Mouse (Mus musculus) hindbrain, embryonic 14.5 days (tissue): ENCODE results near the gene Dao. TPM values are rescaled to one million over a fixed set of nuclear protein-coding genes. Genes with fewer than 3 reads are reported as not detected.

Source experiments
- ATAC-seq: fragments of 200-750 bp; cut with Nextera tagmentation; 2 replicates; pipeline ENCODE4 v1.8.0; 2017; ENCODE audit warnings: moderate number of reproducible peaks, mild to moderate bottlenecking, moderate TSS enrichment, moderate library complexity; ENCODE audit not compliant: low FRiP score
- DNase-seq: peaks from one replicate; pipeline ENCODE4 v3.0.0-alpha.2; 2015; ENCODE audit warnings: low spot score
- H3K27ac ChIP-seq: fragments of 300-500 bp; sonication (generic); 2 replicates; pipeline ENCODE4 v1.5.1; 2014; ENCODE audit warnings: mild to moderate bottlenecking, moderate library complexity
- H3K27me3 ChIP-seq: fragments of 300-500 bp; sonication (generic); 2 replicates; pipeline ENCODE4 v1.6.1; 2014; ENCODE audit warnings: mild to moderate bottlenecking, low read length, mixed read lengths; ENCODE audit not compliant: control insufficient read depth, insufficient read depth
- H3K36me3 ChIP-seq: fragments of 300-500 bp; sonication (generic); replicated peaks from 2 replicates; pipeline ENCODE4 v1.6.1; 2014; ENCODE audit not compliant: control insufficient read depth, insufficient read depth
- H3K4me1 ChIP-seq: fragments of 300-500 bp; sonication (generic); replicated peaks from 2 replicates; pipeline ENCODE4 v1.6.1; 2014; ENCODE audit warnings: antibody characterized with exemption, low read length, mixed read lengths; ENCODE audit not compliant: control insufficient read depth, insufficient read depth
- H3K4me2 ChIP-seq: fragments of 300-500 bp; sonication (generic); replicated peaks from 2 replicates; pipeline ENCODE4 v1.6.1; 2014; ENCODE audit warnings: mild to moderate bottlenecking, moderate library complexity
- H3K4me3 ChIP-seq: fragments of 300-500 bp; sonication (generic); replicated peaks from 2 replicates; pipeline ENCODE4 v1.5.1; 2014; ENCODE audit warnings: mild to moderate bottlenecking, low read length
- H3K9ac ChIP-seq: fragments of 300-500 bp; sonication (generic); 2 replicates; pipeline ENCODE4 v1.6.1; 2014
- H3K9me3 ChIP-seq: fragments of 300-500 bp; sonication (generic); 2 replicates; pipeline ENCODE4 v1.6.1; 2016; ENCODE audit warnings: low read length; ENCODE audit not compliant: control insufficient read depth
- WGBS: fragments of 180-500 bp; shearing (Covaris S2); extraction: QIAGEN DNeasy Blood & Tissue Kit; methylation state at CpG from one replicate; pipeline ENCODE4 v1.1.7; 2014; 5-methylcytosine and 5-hydroxymethylcytosine counted together
- polyA plus RNA-seq: library from polyadenylated mRNA; unstranded; fragments of >200 nt; fragmentation: Nextera tagmentation; extraction: Ambion mirVana; gene quantifications from 2 replicates; pipeline ENCODE4 v1.2.1, GENCODE M21; 2014

The Dao gene
- polyA plus RNA-seq, 1 experiment from 2014 or later, result not detected

- Histone ChIP-seq H3K9me3 (no peaks in the 10 kb centered on the region), H3K36me3 (peaks cover 17% of the 10 kb centered on the region), H3K4me1 (no peaks in the 10 kb centered on the region), H3K27ac (no peak overlapping the region), H3K4me2 (no peak overlapping the region), H3K9ac (no peak overlapping the region), H3K4me3 (no peak overlapping the region), H3K27me3 (no peaks in the 10 kb centered on the region)
- WGBS, result 84% methylated on average over 9 of the region's 9 CpGs
- ATAC-seq (no peak), DNase-seq (no peak)
Measured at GRCm38 (mm10) chr5:114067543-114067942, 64.0 kb downstream of the Dao start.

- Histone ChIP-seq H3K4me1 (no peaks in the 10 kb centered on the region), H3K27me3 (no peaks in the 10 kb centered on the region), H3K9me3 (no peaks in the 10 kb centered on the region), H3K27ac (no peak overlapping the region), H3K36me3 (peaks cover 12% of the 10 kb centered on the region), H3K4me3 (no peak overlapping the region), H3K4me2 (no peak overlapping the region), H3K9ac (no peak overlapping the region)
- WGBS, result 79% methylated on average over 9 of the region's 9 CpGs
- DNase-seq (no peak), ATAC-seq (no peak)
Measured at GRCm38 (mm10) chr5:114067982-114068381, 64.5 kb downstream of the Dao start.

- WGBS, result 93% methylated on average over 4 of the region's 4 CpGs
- DNase-seq (no peak), ATAC-seq (no peak)
- Histone ChIP-seq H3K36me3 (no peaks in the 10 kb centered on the region), H3K4me2 (no peak overlapping the region), H3K9me3 (no peaks in the 10 kb centered on the region), H3K4me3 (no peak overlapping the region), H3K27me3 (no peaks in the 10 kb centered on the region), H3K9ac (no peak overlapping the region), H3K4me1 (no peaks in the 10 kb centered on the region), H3K27ac (no peak overlapping the region)
Measured at GRCm38 (mm10) chr5:114070858-114071257, 67.4 kb downstream of the Dao start.

GRCm38 (mm10) chr5:114072262-114072661 lies 68.8 kb downstream of the Dao start:
- DNase-seq, result no peak
- H3K27ac ChIP-seq, result no peak overlapping the region
- ATAC-seq, result no peak
- H3K4me3 ChIP-seq, result no peak overlapping the region
- H3K9ac ChIP-seq, result no peak overlapping the region
- no peaks in the 10 kb centered on the region for H3K27me3 ChIP-seq
- H3K9me3 ChIP-seq, result no peaks in the 10 kb centered on the region
- no peaks in the 10 kb centered on the region for H3K4me1 ChIP-seq
- H3K36me3 ChIP-seq, result no peaks in the 10 kb centered on the region
- 41% methylated on average over 2 of the region's 2 CpGs for WGBS
- no peak overlapping the region for H3K4me2 ChIP-seq

Other genes with a start within 250 kb of the Dao start
- gene Sart3, start 231.2 kb upstream of the Dao start, polyA plus RNA-seq, result 33.0 and 37.1 TPM in 2 replicates
- gene Iscu, start 231.0 kb upstream of the Dao start, polyA plus RNA-seq, result 81.5 and 92.4 TPM in 2 replicates
- 4.8 and 5.0 TPM in 2 replicates for gene Tmem119, start 203.2 kb upstream of the Dao start, polyA plus RNA-seq
- gene Selplg, start 171.1 kb upstream of the Dao start, polyA plus RNA-seq, result 1.6 and 2.4 TPM in 2 replicates
- 172 and 177 TPM in 2 replicates for gene Coro1c, start 94.9 kb upstream of the Dao start, polyA plus RNA-seq
- 17.8 and 19.4 TPM in 2 replicates for gene Ssh1, start 9.8 kb upstream of the Dao start, polyA plus RNA-seq
- 15.3 and 16.6 TPM in 2 replicates for gene Usp30, start 61.8 kb downstream of the Dao start, polyA plus RNA-seq
- gene Svop, start 87.9 kb downstream of the Dao start, polyA plus RNA-seq, result 83.0 and 87.8 TPM in 2 replicates
- gene Alkbh2, start 124.5 kb downstream of the Dao start, polyA plus RNA-seq, result 6.2 and 7.1 TPM in 2 replicates
- gene Ung, start 126.7 kb downstream of the Dao start, polyA plus RNA-seq, result 5.4 and 6.5 TPM in 2 replicates
- 3.6 and 3.7 TPM in 2 replicates for gene Acacb, start 142.8 kb downstream of the Dao start, polyA plus RNA-seq